Mouse (Mus musculus) spleen, adult 2 months (tissue): ENCODE data around the gene Gm26938.

Source experiments
- CTCF ChIP-seq: fragments of 200-500 bp; IDR thresholded peaks from 2 replicates; pipeline ENCODE4 v1.5.1; 2011; ENCODE audit warnings: mild to moderate bottlenecking, inconsistent platforms; ENCODE audit not compliant: insufficient read depth, insufficient read length, insufficient replicate concordance; ENCODE audit errors: extremely low read depth
- POLR2A ChIP-seq: fragments of 200-500 bp; IDR thresholded peaks from 2 replicates; pipeline ENCODE4 v1.6.1; 2011; ENCODE audit warnings: low read depth, low read length, inconsistent platforms

DNA sequence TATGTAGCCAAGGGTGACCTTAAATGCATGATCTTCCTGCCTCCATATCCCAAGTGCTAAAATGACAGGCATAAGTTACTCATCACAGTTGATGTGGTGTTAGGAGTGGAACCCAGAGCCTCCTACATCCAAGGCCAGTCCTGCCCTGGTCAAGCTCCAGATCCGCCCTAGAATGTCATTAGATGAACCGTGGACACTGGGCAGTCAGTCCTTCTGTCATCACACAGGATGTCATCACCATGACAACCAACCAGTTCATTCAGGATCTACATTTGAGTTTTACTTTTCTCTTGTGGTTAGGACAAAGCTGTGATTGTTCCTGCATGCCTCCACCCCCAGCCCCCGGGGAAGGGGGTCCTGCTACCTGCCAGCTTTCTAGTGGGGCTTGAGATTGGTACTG lies 12.9 kb upstream of the Gm26938 start:
- TF ChIP-seq CTCF (no peak), POLR2A (no peak)
